Mouse (Mus musculus): ENCODE results near the gene Gpr137c. TPM values are rescaled to one million over a fixed set of nuclear protein-coding genes. Genes with fewer than 3 reads are reported as not detected.

Gene Gpr137c
- polyA plus RNA-seq, 1 experiment from 2014 or later: 15.2 TPM

DNA sequence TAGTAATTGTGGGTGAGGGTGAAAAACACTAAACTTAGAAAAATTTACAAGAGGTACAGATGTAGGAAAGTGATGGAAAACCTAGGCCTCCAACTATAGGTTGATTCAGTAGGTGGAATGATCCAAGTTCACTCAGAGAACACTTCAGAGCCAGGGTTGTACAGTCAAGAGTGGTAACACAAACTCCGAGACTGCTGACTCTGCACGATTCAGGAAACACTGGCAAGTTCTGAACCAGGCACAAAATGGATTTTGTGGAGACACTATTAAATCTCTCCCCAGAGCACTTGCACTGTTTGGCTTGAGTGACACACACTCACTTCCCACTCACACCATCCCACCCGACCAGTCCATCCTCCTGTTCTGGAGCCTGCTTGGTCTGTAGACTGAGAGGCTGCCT, 103.8 kb downstream of the Gpr137c start:
- Histone ChIP-seq H3K9me3 (replicated peaks; ENCODE audit: control insufficient read depth, low read length, poor library complexity, severe bottlenecking) (no peaks in the 10 kb centered on the region), H3K27me3 (ENCODE audit: control insufficient read depth, insufficient read depth, low read depth, low read length) (no peaks in the 10 kb centered on the region), H3K4me2 (ENCODE audit: low read length) (no peak overlapping the region), H3K27ac (ENCODE audit: low read length) (no peak overlapping the region), H3K4me3 (ENCODE audit: low read depth, low read length) (no peak overlapping the region), H3K9ac (ENCODE audit: low read depth, low read length) (no peak overlapping the region), H3K4me1 (ENCODE audit: control insufficient read depth, insufficient read depth, low read length) (no peaks in the 10 kb centered on the region; the same call in 1 of the 2 replicates), H3K36me3 (ENCODE audit: control insufficient read depth, insufficient read depth, low read length) (no peaks in the 10 kb centered on the region)
- no peak for ATAC-seq
- 91% methylated on average over 3 of the region's 3 CpGs for WGBS

DNA sequence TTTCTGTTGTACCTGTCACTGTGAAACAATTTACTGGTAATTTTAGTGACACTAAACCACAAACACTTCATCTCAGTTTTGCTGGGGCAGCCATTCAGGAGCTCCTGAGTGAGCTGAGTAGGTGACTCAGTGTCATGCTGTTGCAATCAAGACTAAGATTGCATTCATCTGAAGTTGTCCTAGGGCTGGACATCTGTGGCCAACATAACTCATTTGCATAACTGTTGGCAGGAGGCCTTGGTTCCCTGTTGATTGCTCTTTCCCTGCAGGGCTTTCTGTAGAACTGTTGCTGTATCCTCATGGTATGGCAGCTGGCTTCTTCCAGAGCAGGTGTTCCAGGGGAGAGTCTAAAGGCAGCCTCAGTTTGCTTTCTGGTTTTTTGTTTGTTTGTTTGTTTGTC, 106.0 kb downstream of the Gpr137c start:
- ATAC-seq: no peak
- Histone ChIP-seq H3K4me1 (ENCODE audit: control insufficient read depth, insufficient read depth, low read length) (no peaks in the 10 kb centered on the region), H3K27ac (ENCODE audit: low read length) (no peak overlapping the region), H3K9ac (ENCODE audit: low read depth, low read length) (no peak overlapping the region), H3K36me3 (ENCODE audit: control insufficient read depth, insufficient read depth, low read length) (no peaks in the 10 kb centered on the region), H3K27me3 (ENCODE audit: control insufficient read depth, insufficient read depth, low read depth, low read length) (no peaks in the 10 kb centered on the region), H3K4me2 (ENCODE audit: low read length) (no peak overlapping the region), H3K9me3 (replicated peaks; ENCODE audit: control insufficient read depth, low read length, poor library complexity, severe bottlenecking) (no peaks in the 10 kb centered on the region), H3K4me3 (ENCODE audit: low read depth, low read length) (no peak overlapping the region)

DNA sequence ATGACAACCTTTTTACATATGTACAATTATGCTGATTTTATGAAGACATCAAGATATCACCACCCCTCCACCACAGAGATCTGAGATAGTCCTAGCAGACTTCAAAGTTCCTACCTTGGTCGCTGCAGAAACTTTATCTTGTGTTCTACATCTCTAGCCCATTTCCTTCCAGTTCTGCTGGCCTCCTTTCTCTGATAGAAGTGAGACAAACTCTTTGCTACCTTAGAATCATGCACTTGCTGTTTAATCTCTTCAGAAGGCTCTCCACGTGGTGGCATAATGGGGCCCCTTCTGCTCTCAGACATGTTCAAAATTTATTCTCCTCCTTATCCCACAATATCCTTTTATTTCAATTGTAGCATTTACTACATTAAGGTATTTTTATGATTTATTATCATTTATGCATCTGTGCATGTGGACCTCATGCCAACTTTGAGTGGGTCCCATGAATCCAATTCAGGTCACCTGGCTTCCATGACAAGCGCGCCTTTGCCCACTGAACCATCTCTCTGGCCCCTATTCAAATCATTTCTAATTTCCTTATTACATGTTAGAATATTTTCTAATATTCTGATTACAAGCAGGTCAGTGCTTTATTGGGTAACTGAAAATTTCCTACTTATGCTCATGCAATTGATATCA, 108.7 kb downstream of the Gpr137c start:
- no peaks in the 10 kb centered on the region for H3K9me3 ChIP-seq (replicated peaks; ENCODE audit: control insufficient read depth, low read length, poor library complexity, severe bottlenecking)
- H3K9ac ChIP-seq (ENCODE audit: low read depth, low read length): no peak overlapping the region
- WGBS: 88% methylated on average over 4 of the region's 4 CpGs
- H3K4me1 ChIP-seq (ENCODE audit: control insufficient read depth, insufficient read depth, low read length): peaks cover 9% of the 10 kb centered on the region
- H3K4me2 ChIP-seq (ENCODE audit: low read length): no peak overlapping the region
- no peak for ATAC-seq
- no peaks in the 10 kb centered on the region for H3K27me3 ChIP-seq (ENCODE audit: control insufficient read depth, insufficient read depth, low read depth, low read length)
- peaks cover 9% of the 10 kb centered on the region for H3K36me3 ChIP-seq (ENCODE audit: control insufficient read depth, insufficient read depth, low read length)
- no peak overlapping the region for H3K4me3 ChIP-seq (ENCODE audit: low read depth, low read length)
- no peak overlapping the region for H3K27ac ChIP-seq (ENCODE audit: low read length)

DNA sequence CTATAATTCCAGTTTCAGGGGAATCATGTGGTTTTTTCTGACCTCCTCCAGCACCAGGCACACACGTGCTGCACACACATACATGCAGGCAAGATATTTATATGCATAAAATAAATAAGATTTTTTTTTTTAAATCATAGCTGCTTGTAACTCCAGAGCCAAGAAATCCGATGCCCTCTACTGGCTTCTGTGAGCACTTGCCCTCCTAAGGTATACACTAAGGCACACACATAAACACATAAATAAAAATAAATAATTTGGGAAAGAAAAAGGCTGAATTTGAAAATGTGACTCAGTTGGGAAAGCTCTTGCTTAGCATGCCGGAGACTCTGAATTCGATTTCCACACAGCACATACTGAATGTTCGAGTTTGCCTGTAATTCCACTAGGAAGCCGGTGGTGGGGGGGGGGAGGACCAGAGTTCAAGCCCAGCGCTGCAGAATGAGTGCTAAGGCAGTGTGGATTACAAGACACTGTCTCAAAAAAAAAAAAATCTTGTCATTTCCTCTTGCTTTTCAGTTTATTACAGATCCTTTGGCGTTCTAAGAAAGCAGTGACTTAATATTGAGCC, 109.6 kb downstream of the Gpr137c start:
- peak; percentile 47 for ATAC-seq
- Histone ChIP-seq H3K27ac (ENCODE audit: low read length) (peak overlapping the region; percentile 63), H3K9me3 (replicated peaks; ENCODE audit: control insufficient read depth, low read length, poor library complexity, severe bottlenecking) (no peaks in the 10 kb centered on the region), H3K9ac (ENCODE audit: low read depth, low read length) (peak overlapping the region; percentile 88), H3K36me3 (ENCODE audit: control insufficient read depth, insufficient read depth, low read length) (peaks cover 9% of the 10 kb centered on the region), H3K4me2 (ENCODE audit: low read length) (peak overlapping the region; percentile 51), H3K4me3 (ENCODE audit: low read depth, low read length) (peak overlapping the region; percentile 98), H3K4me1 (ENCODE audit: control insufficient read depth, insufficient read depth, low read length) (peaks cover 9% of the 10 kb centered on the region), H3K27me3 (ENCODE audit: control insufficient read depth, insufficient read depth, low read depth, low read length) (no peaks in the 10 kb centered on the region)
- WGBS: 13% methylated on average over 8 of the region's 8 CpGs

DNA sequence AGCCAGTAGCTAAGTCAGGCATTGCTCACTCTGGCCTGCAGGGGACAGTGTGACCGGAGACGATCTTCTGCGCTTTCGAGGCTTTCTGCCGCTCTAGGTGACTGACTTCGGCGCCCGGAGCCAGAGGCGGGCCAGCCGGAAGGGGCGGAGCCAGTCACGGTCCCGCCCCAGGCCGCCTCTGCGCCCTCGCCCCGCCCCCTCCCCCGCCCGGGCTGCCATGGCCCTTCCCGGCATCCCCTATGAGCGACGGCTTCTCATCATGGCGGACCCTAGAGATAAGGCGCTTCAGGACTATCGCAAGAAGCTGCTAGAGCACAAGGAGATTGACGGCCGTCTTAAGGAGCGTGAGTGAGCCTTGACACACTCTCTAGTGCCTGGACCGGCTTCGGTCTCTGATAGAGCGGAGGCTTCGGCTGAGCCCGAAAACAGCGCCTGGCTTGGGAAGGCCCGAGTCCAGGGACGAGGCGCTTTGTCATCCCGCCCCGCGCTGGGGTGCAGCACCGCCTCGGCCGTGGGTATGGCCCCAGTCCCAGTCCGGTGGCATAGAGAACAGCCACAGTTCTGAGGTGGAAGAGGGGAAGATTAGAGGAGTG, 110.2 kb downstream of the Gpr137c start, which contains the start of gene Psmc6:
Psmc6 (plus strand) TSS at position 200 of the 593 bp plus-strand sequence.
- under 1% methylated on average over 43 of the region's 44 CpGs for WGBS
- H3K4me2 ChIP-seq (ENCODE audit: low read length): peak within 1 kb of the TSS; percentile 82
- H3K27ac ChIP-seq (ENCODE audit: low read length): peak within 1 kb of the TSS; percentile 89
- H3K4me3 ChIP-seq (ENCODE audit: low read depth, low read length): peak within 1 kb of the TSS; percentile 98
- H3K4me1 ChIP-seq (ENCODE audit: control insufficient read depth, insufficient read depth, low read length): peaks cover 9% of the 10 kb centered on the region
- H3K27me3 ChIP-seq (ENCODE audit: control insufficient read depth, insufficient read depth, low read depth, low read length): no peaks in the 10 kb centered on the region
- H3K9ac ChIP-seq (ENCODE audit: low read depth, low read length): peak within 1 kb of the TSS; percentile 88
- peak; percentile 97 for ATAC-seq
- H3K9me3 ChIP-seq (replicated peaks; ENCODE audit: control insufficient read depth, low read length, poor library complexity, severe bottlenecking): no peaks in the 10 kb centered on the region
- H3K36me3 ChIP-seq (ENCODE audit: control insufficient read depth, insufficient read depth, low read length): peaks cover 9% of the 10 kb centered on the region

Other genes starting within 250 kb of the Gpr137c start
- 0.87 and 1.3 TPM in 2 replicates for gene Ptger2, start 231.5 kb upstream of the Gpr137c start, polyA plus RNA-seq (2015; fragmentation: Nextera tagmentation; extraction: Ambion mirVana)
- 39.4 and 42.0 TPM in 2 replicates for gene Txndc16, start 611 bp downstream of the Gpr137c start, polyA plus RNA-seq (2015; fragmentation: Nextera tagmentation; extraction: Ambion mirVana)
- 24.5 and 27.6 TPM in 2 replicates for gene Ero1l, start 99.1 kb downstream of the Gpr137c start, polyA plus RNA-seq (2015; fragmentation: Nextera tagmentation; extraction: Ambion mirVana)
- gene Psmc6, start 110.1 kb downstream of the Gpr137c start, polyA plus RNA-seq (2015; fragmentation: Nextera tagmentation; extraction: Ambion mirVana): 153 and 161 TPM in 2 replicates
- gene Styx, start 131.4 kb downstream of the Gpr137c start, polyA plus RNA-seq (2015; fragmentation: Nextera tagmentation; extraction: Ambion mirVana): 62.9 and 64.0 TPM in 2 replicates
- gene Gnpnat1, start 185.2 kb downstream of the Gpr137c start, polyA plus RNA-seq (2015; fragmentation: Nextera tagmentation; extraction: Ambion mirVana): 33.6 and 34.6 TPM in 2 replicates